8 mouse cellular contexts compared by ENCODE assay signal in the genomic region with DNA sequence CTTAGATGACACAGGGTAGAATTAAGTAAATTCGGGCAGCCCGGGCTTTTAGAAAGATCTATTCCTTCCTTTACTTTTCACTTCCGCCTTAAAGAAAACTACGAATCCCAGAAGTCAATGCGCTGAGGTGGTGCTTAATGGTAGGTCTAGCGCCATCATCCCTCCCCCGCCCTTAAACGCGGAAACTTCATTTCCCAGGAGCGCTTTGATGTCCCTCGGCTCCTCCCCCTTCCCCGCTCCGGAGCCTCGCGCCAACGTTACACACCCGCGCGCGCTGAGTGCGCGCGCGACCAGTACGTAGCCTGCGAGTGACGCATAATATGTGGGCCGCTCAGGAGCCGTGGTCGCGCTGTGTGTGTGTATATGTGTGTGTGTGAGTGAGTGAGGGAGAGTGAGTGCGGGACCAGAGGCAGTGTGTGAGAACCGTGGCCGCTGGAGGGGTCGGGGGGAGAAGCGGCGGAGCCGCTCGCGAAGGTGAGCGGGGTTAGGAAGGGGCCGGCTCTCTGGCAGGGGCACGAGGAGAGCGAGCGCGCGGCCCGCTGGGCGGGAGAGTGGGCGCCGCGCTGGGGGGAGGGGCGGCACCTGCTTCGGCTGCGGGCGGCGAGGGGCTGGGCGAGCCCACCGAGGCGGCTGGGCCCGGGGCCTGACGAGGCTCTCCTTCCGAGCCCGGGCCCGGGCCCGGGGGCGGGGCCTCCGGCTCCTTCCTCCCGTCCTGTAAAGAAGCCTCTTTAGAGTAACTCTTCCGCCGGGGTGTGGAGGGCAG. TPM values are rescaled to one million over a fixed set of nuclear protein-coding genes. Genes with fewer than 3 reads are reported as not detected.
DNase-seq lines count a peak whose midpoint lies in the region; ATAC-seq and TF ChIP-seq lines count a peak whose summit lies in the region.

A gene (plus strand): TSS at position 257 of the 763 bp plus-strand sequence.

- H3K36me3 ChIP-seq in embryonic facial prominence, embryonic 14.5 days (ENCODE audit: control insufficient read depth, insufficient read depth, low read length) = no peaks in the 10 kb centered on the region
- no peaks in the 10 kb centered on the region for H3K36me3 ChIP-seq in heart, adult 2 months (ENCODE audit: control insufficient read depth, insufficient read depth, low read length)
- H3K36me3 ChIP-seq in limb, embryonic 13.5 days = no peaks in the 10 kb centered on the region
- no peaks in the 10 kb centered on the region for H3K36me3 ChIP-seq in midbrain, embryonic 16.5 days (ENCODE audit: control insufficient read depth, insufficient read depth, low read length)

- H3K9ac ChIP-seq in embryonic facial prominence, embryonic 14.5 days (ENCODE audit: low read depth, low read length) = peak within 1 kb of the TSS; percentile 98
- H3K9ac ChIP-seq in heart, adult 2 months (ENCODE audit: low read depth, low read length) = peak within 1 kb of the TSS; percentile 73
- H3K9ac ChIP-seq in limb, embryonic 13.5 days = peak within 1 kb of the TSS; percentile 91
- peak within 1 kb of the TSS; percentile 85 for H3K9ac ChIP-seq in midbrain, embryonic 16.5 days (ENCODE audit: low read depth, low read length)

- peak within 1 kb of the TSS; percentile 58 for H3K4me2 ChIP-seq in embryonic facial prominence, embryonic 14.5 days (ENCODE audit: low read depth, low read length)
- H3K4me2 ChIP-seq in limb, embryonic 13.5 days (replicated peaks) = peak within 1 kb of the TSS; percentile 64
- peak within 1 kb of the TSS; percentile 97 for H3K4me2 ChIP-seq in midbrain, embryonic 16.5 days (ENCODE audit: low read length)

- no peak; the same call in 1 of the 2 replicates for TF ChIP-seq EP300 in heart, adult 2 months (IDR thresholded peaks at IDR 0.05; ENCODE audit: insufficient read depth, low read depth, low read length)

- peak within 1 kb of the TSS; percentile 97 for H3K27ac ChIP-seq in embryonic facial prominence, embryonic 14.5 days (replicated peaks; ENCODE audit: low read depth, low read length)
- peak within 1 kb of the TSS; percentile 78 for H3K27ac ChIP-seq in heart, adult 2 months
- peak within 1 kb of the TSS; percentile 92 for H3K27ac ChIP-seq in limb, embryonic 13.5 days
- H3K27ac ChIP-seq in midbrain, embryonic 16.5 days (ENCODE audit: low read length) = peak within 1 kb of the TSS; percentile 91

- no peaks in the 10 kb centered on the region for H3K9me3 ChIP-seq in embryonic facial prominence, embryonic 14.5 days (ENCODE audit: control insufficient read depth, low read length)
- H3K9me3 ChIP-seq in limb, embryonic 13.5 days = no peaks in the 10 kb centered on the region
- no peaks in the 10 kb centered on the region for H3K9me3 ChIP-seq in midbrain, embryonic 16.5 days (replicated peaks; ENCODE audit: control insufficient read depth, low read length, poor library complexity, severe bottlenecking)

- H3K27me3 ChIP-seq in embryonic facial prominence, embryonic 14.5 days (replicated peaks; ENCODE audit: control insufficient read depth, insufficient read depth, low read length) = no peaks in the 10 kb centered on the region
- no peaks in the 10 kb centered on the region for H3K27me3 ChIP-seq in heart, adult 2 months (ENCODE audit: control insufficient read depth, insufficient read depth, low read length)
- H3K27me3 ChIP-seq in limb, embryonic 13.5 days = no peaks in the 10 kb centered on the region
- no peaks in the 10 kb centered on the region for H3K27me3 ChIP-seq in midbrain, embryonic 16.5 days (ENCODE audit: control insufficient read depth, insufficient read depth, low read depth, low read length)

- no peaks in the 10 kb centered on the region for H3K4me1 ChIP-seq in embryonic facial prominence, embryonic 14.5 days (ENCODE audit: control insufficient read depth, insufficient read depth, low read length)
- H3K4me1 ChIP-seq in heart, adult 2 months (ENCODE audit: control insufficient read depth, insufficient read depth, low read length) = no peaks in the 10 kb centered on the region
- H3K4me1 ChIP-seq in limb, embryonic 13.5 days = peaks cover 7% of the 10 kb centered on the region; the same call in 1 of the 2 replicates
- peaks cover 12% of the 10 kb centered on the region for H3K4me1 ChIP-seq in midbrain, embryonic 16.5 days (ENCODE audit: control insufficient read depth, insufficient read depth, low read length)

- ATAC-seq in embryonic facial prominence, embryonic 14.5 days (ENCODE audit: low read depth) = peak; percentile 98
- peak; percentile 97 for ATAC-seq in limb, embryonic 13.5 days (ENCODE audit: low FRiP score, low read depth)
- ATAC-seq in midbrain, embryonic 16.5 days = peak; percentile 98

- peak; percentile 98 for DNase-seq in 3T3-L1 (ENCODE audit: low read depth, low spot score)
- peak; percentile 56 to 80 for DNase-seq in adrenal gland, postnatal 4 days (ENCODE audit: low spot score in 2 of 2)
- DNase-seq in embryonic facial prominence, embryonic 14.5 days (ENCODE audit: low spot score) = peak; percentile 99
- peak; percentile 85 to 94 for DNase-seq in heart, adult 2 months
- peak; percentile 95 to 96 for DNase-seq in kidney, adult 8-10 months
- peak; percentile 74 to 96 for DNase-seq in spleen, postnatal 10 days (ENCODE audit: low spot score in 2 of 2)

- peak; percentile 21; the same call in 1 of the 2 replicates for TF ChIP-seq CTCF in heart, adult 2 months (IDR thresholded peaks at IDR 0.05)

- peak within 1 kb of the TSS; percentile 93 for H3K4me3 ChIP-seq in embryonic facial prominence, embryonic 14.5 days (ENCODE audit: low read depth, low read length)
- peak within 1 kb of the TSS; percentile 59 for H3K4me3 ChIP-seq in heart, adult 2 months
- peak within 1 kb of the TSS; percentile 95 for H3K4me3 ChIP-seq in limb, embryonic 13.5 days
- peak within 1 kb of the TSS; percentile 92 for H3K4me3 ChIP-seq in midbrain, embryonic 16.5 days (ENCODE audit: low read depth, low read length)

- H3K79me2 ChIP-seq in heart, adult 2 months (replicated peaks; ENCODE audit: control insufficient read depth, insufficient read depth, low read length) = no peaks in the 10 kb centered on the region

- TF ChIP-seq POLR2A in heart, adult 2 months (IDR thresholded peaks at IDR 0.05; ENCODE audit: insufficient read depth, low read depth, low read length) = peak; percentile 56

- intact Hi-C loops in heart, adult 2 months (cut with DNase I) = loop anchor here (1.0 kb wide), 2 partner anchors 32 to 66 kb away; a partner anchor contains a TSS

- 0% methylated on average over 38 of the region's 71 CpGs for WGBS in embryonic facial prominence, embryonic 14.5 days
- WGBS in heart, adult 2 months = under 1% methylated on average over 66 of the region's 71 CpGs
- WGBS in limb, embryonic 13.5 days = under 1% methylated on average over 42 of the region's 71 CpGs
- WGBS in midbrain, embryonic 16.5 days = under 1% methylated on average over 58 of the region's 71 CpGs

RNA-seq across cellular contexts. Expression of the gene that starts here (rescaled TPM):
- 10 to 100 TPM; 34.1 to 39.8 TPM for total RNA-seq in adrenal gland, postnatal 4 days (2021)
- polyA plus RNA-seq in embryonic facial prominence, embryonic 14.5 days (2014; fragmentation: Nextera tagmentation; extraction: Ambion mirVana) = 15.8 and 17.7 TPM in 2 replicates
- total RNA-seq in heart, adult 2 months (2021) = 10 to 100 TPM; 27.3 to 27.9 TPM
- polyA plus RNA-seq in heart, adult 2 months (2012; rRNA removed) = 9.8 and 19.9 TPM in 2 replicates
- polyA plus RNA-seq in limb, embryonic 13.5 days (2015; fragmentation: Nextera tagmentation; extraction: Ambion mirVana) = 19.3 and 21.8 TPM in 2 replicates
- 20.4 and 23.2 TPM in 2 replicates for polyA plus RNA-seq in midbrain, embryonic 16.5 days (2015; fragmentation: Nextera tagmentation; extraction: Ambion mirVana)

Comparison
In these comparisons a context has a peak if more than half of its experiments do, and no peak if none do; other contexts are left out.
1. Peak in every context shown above with its lines: DNase-seq, ATAC-seq, H3K4me3 ChIP-seq and H3K27ac ChIP-seq.